Mouse (Mus musculus) lung, adult 2 months (tissue): ENCODE results near the gene Helz2. TPM values are rescaled to one million over a fixed set of nuclear protein-coding genes. Genes with fewer than 3 reads are reported as not detected.

Experiments used
- DNase-seq: peaks from one replicate; pipeline ENCODE4 v3.0.0; 2022
- H3K4me1 ChIP-seq: fragments of 200-500 bp; 2 replicates; pipeline ENCODE4 v1.6.1; 2011; ENCODE audit warnings: low read length; ENCODE audit not compliant: control insufficient read depth, insufficient read depth
- H3K4me3 ChIP-seq: fragments of 200-500 bp; replicated peaks from 2 replicates; pipeline ENCODE3; 2011; ENCODE audit warnings: low read depth, mild to moderate bottlenecking, control low read depth, low read length; ENCODE audit errors: extremely low read depth
- CTCF ChIP-seq: fragments of 200-500 bp; IDR thresholded peaks from 2 replicates; pipeline ENCODE4 v1.5.1; 2011; ENCODE audit warnings: mild to moderate bottlenecking, low read length, control low read depth; ENCODE audit not compliant: insufficient read depth
- POLR2A ChIP-seq: fragments of 200-500 bp; IDR thresholded peaks from 2 replicates; pipeline ENCODE4 v1.6.1; 2011; ENCODE audit warnings: low read depth, mild to moderate bottlenecking, control low read depth, low read length, borderline replicate concordance; ENCODE audit errors: extremely low read depth
- WGBS: fragments of 180-500 bp; shearing (Covaris S2); methylation state at CpG from one replicate; pipeline ENCODE4 v1.1.7; 2018; 5-methylcytosine and 5-hydroxymethylcytosine counted together
- polyA plus RNA-seq: library from polyadenylated mRNA; depleted of rRNA; stranded (reverse); fragments of >200 nt; gene quantifications from 2 replicates; pipeline ENCODE4 v1.2.3, GENCODE M21; 2012; rRNA removed

Gene Helz2
- polyA plus RNA-seq, 1 experiment = 49.7 TPM

- peak; percentile 92 for DNase-seq
- TF ChIP-seq POLR2A (peak; percentile 83; the same call in 1 of the 2 replicates), CTCF (0 out of 2 replicates have a peak, but pooled peaks have one; percentile 3)
- peaks cover 4% of the 10 kb centered on the region; the same call in 1 of the 2 replicates for H3K4me1 ChIP-seq
- WGBS = 1% methylated on average over 64 of the region's 64 CpGs
- peak within 1 kb of the TSS; percentile 96 for H3K4me3 ChIP-seq
These were observed 54.5 kb downstream of the Helz2 start, which contains the start of gene Ppdpf for GRCm38 (mm10) chr2:181187121-181188000. Ppdpf (plus strand) TSS chr2:181187247.

GRCm38 (mm10) chr2:181186635-181187034 is 55.2 kb downstream of the Helz2 start:
- peaks cover 4% of the 10 kb centered on the region; the same call in 1 of the 2 replicates for H3K4me1 ChIP-seq
- H3K4me3 ChIP-seq = peak overlapping the region; percentile 96
- TF ChIP-seq POLR2A (no peak), CTCF (peak; percentile 95)
- peak; percentile 81 for DNase-seq
- 0% methylated on average over 14 of the region's 14 CpGs for WGBS

- Histone ChIP-seq H3K4me1 (no peaks in the 10 kb centered on the region), H3K4me3 (no peak overlapping the region)
- 70% methylated on average over 6 of the region's 6 CpGs for WGBS
- TF ChIP-seq POLR2A (no peak), CTCF (no peak)
- DNase-seq = no peak
These were observed 60.9 kb downstream of the Helz2 start for GRCm38 (mm10) chr2:181180898-181181297.

DNA sequence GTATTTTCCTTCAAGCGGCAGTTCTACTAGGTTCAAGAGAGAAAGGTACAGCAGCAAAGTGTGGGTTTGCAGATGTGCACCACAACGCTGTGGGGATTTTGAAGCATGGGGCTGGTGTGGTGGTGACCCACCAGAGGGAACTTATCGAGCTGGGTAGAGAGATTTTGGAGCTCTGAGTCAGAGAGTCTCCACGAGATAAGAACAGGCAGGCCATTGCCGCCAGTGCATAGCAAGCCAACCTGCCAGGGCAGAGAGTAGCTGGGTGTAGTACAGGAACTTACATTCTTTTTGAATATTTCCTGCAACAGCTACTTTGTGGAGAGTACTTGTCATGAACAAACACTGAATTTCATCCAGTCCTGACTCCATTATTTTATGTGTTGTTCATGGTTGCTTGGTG is 63.4 kb downstream of the Helz2 start:
- TF ChIP-seq POLR2A (no peak), CTCF (no peak)
- Histone ChIP-seq H3K4me1 (no peaks in the 10 kb centered on the region), H3K4me3 (no peak overlapping the region)
- 63% methylated on average over 5 of the region's 5 CpGs for WGBS
- DNase-seq = no peak

DNA sequence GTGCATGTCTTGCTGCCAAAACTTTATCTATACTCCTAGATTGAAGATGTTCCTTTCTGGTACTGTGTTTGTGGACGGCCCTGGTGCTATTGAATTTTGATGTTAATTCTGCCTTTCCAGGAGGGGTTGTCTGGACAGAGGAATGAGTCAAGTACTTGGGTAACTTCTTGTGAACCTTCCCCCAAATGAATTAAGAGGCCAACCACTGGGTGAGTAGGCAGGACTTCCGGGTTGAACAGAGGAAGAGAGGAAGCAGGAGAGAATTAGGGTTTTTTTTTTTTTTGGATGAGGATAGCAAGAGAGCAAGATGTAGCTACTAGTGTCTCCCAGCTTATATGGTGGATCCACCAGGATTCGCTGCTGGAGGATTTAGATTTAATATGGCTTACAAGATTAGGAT is 63.8 kb downstream of the Helz2 start:
- WGBS = 74% methylated on average over 3 of the region's 3 CpGs
- TF ChIP-seq CTCF (no peak), POLR2A (no peak)
- no peak for DNase-seq
- Histone ChIP-seq H3K4me1 (no peaks in the 10 kb centered on the region), H3K4me3 (no peak overlapping the region)

Other genes with a start within 250 kb of the Helz2 start
- 0.02 TPM in 1 of 2 replicates, not detected in the other for gene Chrna4, start 198.5 kb downstream of the Helz2 start, polyA plus RNA-seq
- 0.02 TPM in 2 replicates for gene Kcnq2, start 106.7 kb downstream of the Helz2 start, polyA plus RNA-seq
- gene Eef1a2, start 85.0 kb downstream of the Helz2 start, polyA plus RNA-seq = 12.6 and 44.1 TPM in 2 replicates
- 145 and 157 TPM in 2 replicates for gene Ppdpf, start 54.8 kb downstream of the Helz2 start, polyA plus RNA-seq
- 0.29 and 1.6 TPM in 2 replicates for gene Ptk6, start 39.2 kb downstream of the Helz2 start, polyA plus RNA-seq
- gene Srms, start 28.8 kb downstream of the Helz2 start, polyA plus RNA-seq = 7.6 and 7.8 TPM in 2 replicates
- 2.3 and 2.4 TPM in 2 replicates for gene Fndc11, start 22.0 kb downstream of the Helz2 start, polyA plus RNA-seq
- gene Gmeb2, start 46.0 kb upstream of the Helz2 start, polyA plus RNA-seq = 22.2 and 26.3 TPM in 2 replicates
- 0.13 TPM in 1 of 2 replicates, not detected in the other for gene Stmn3, start 72.5 kb upstream of the Helz2 start, polyA plus RNA-seq
- 23.1 and 41.0 TPM in 2 replicates for gene Rtel1, start 77.7 kb upstream of the Helz2 start, polyA plus RNA-seq
- gene Zgpat, start 122.9 kb upstream of the Helz2 start, polyA plus RNA-seq = 39.0 and 44.0 TPM in 2 replicates
- gene Arfrp1, start 123.4 kb upstream of the Helz2 start, polyA plus RNA-seq = 29.1 and 42.9 TPM in 2 replicates
- 60.5 and 89.8 TPM in 2 replicates for gene Lime1, start 138.1 kb upstream of the Helz2 start, polyA plus RNA-seq
- 14.7 and 17.0 TPM in 2 replicates for gene Zbtb46, start 217.4 kb upstream of the Helz2 start, polyA plus RNA-seq